Mouse (Mus musculus): ENCODE data around the gene Mpl. TPM values are rescaled to one million over a fixed set of nuclear protein-coding genes. Genes with fewer than 3 reads are reported as not detected.

Mpl gene
- polyA plus RNA-seq, 1 experiment from 2014 or later = not detected

- Histone ChIP-seq H3K4me1 (ENCODE audit: control insufficient read depth, insufficient read depth, low read length) (no peaks in the 10 kb centered on the region), H3K9me3 (replicated peaks; ENCODE audit: control insufficient read depth, low read length, poor library complexity, severe bottlenecking) (no peaks in the 10 kb centered on the region), H3K4me3 (ENCODE audit: low read depth, low read length) (no peak overlapping the region), H3K27ac (ENCODE audit: low read length) (no peak overlapping the region), H3K27me3 (ENCODE audit: control insufficient read depth, insufficient read depth, low read depth, low read length) (no peaks in the 10 kb centered on the region), H3K4me2 (ENCODE audit: low read length) (no peak overlapping the region), H3K9ac (ENCODE audit: low read depth, low read length) (no peak overlapping the region), H3K36me3 (ENCODE audit: control insufficient read depth, insufficient read depth, low read length) (peaks cover 36% of the 10 kb centered on the region)
- no peak for ATAC-seq
- WGBS = 94% methylated on average over 5 of the region's 5 CpGs
Observed at GRCm38 (mm10) chr4:118416329-118416728, 41.0 kb downstream of the Mpl start.

GRCm38 (mm10) chr4:118415779-118416178, 41.5 kb downstream of the Mpl start:
- H3K4me3 ChIP-seq (ENCODE audit: low read depth, low read length) = no peak overlapping the region
- H3K27me3 ChIP-seq (ENCODE audit: control insufficient read depth, insufficient read depth, low read depth, low read length) = no peaks in the 10 kb centered on the region
- no peak overlapping the region for H3K9ac ChIP-seq (ENCODE audit: low read depth, low read length)
- H3K9me3 ChIP-seq (replicated peaks; ENCODE audit: control insufficient read depth, low read length, poor library complexity, severe bottlenecking) = no peaks in the 10 kb centered on the region
- peaks cover 36% of the 10 kb centered on the region for H3K36me3 ChIP-seq (ENCODE audit: control insufficient read depth, insufficient read depth, low read length)
- no peak for ATAC-seq
- WGBS = 97% methylated on average over 2 of the region's 2 CpGs
- no peak overlapping the region for H3K4me2 ChIP-seq (ENCODE audit: low read length)
- no peaks in the 10 kb centered on the region for H3K4me1 ChIP-seq (ENCODE audit: control insufficient read depth, insufficient read depth, low read length)
- no peak overlapping the region for H3K27ac ChIP-seq (ENCODE audit: low read length)

- no peaks in the 10 kb centered on the region for H3K9me3 ChIP-seq (replicated peaks; ENCODE audit: control insufficient read depth, low read length, poor library complexity, severe bottlenecking)
- ATAC-seq = no peak
- no peak overlapping the region for H3K4me2 ChIP-seq (ENCODE audit: low read length)
- peaks cover 10% of the 10 kb centered on the region for H3K4me1 ChIP-seq (ENCODE audit: control insufficient read depth, insufficient read depth, low read length)
- H3K4me3 ChIP-seq (ENCODE audit: low read depth, low read length) = no peak overlapping the region
- H3K9ac ChIP-seq (ENCODE audit: low read depth, low read length) = no peak overlapping the region
- 96% methylated on average over 5 of the region's 5 CpGs for WGBS
- no peaks in the 10 kb centered on the region for H3K27me3 ChIP-seq (ENCODE audit: control insufficient read depth, insufficient read depth, low read depth, low read length)
- H3K27ac ChIP-seq (ENCODE audit: low read length) = no peak overlapping the region
- H3K36me3 ChIP-seq (ENCODE audit: control insufficient read depth, insufficient read depth, low read length) = peaks cover 32% of the 10 kb centered on the region
Observed at GRCm38 (mm10) chr4:118413553-118413952, 43.8 kb downstream of the Mpl start.

GRCm38 (mm10) chr4:118410871-118411270, 46.4 kb downstream of the Mpl start:
- WGBS = 97% methylated on average over 5 of the region's 5 CpGs
- Histone ChIP-seq H3K36me3 (ENCODE audit: control insufficient read depth, insufficient read depth, low read length) (peaks cover 23% of the 10 kb centered on the region), H3K27ac (ENCODE audit: low read length) (no peak overlapping the region), H3K4me1 (ENCODE audit: control insufficient read depth, insufficient read depth, low read length) (peaks cover 18% of the 10 kb centered on the region), H3K27me3 (ENCODE audit: control insufficient read depth, insufficient read depth, low read depth, low read length) (no peaks in the 10 kb centered on the region), H3K4me3 (ENCODE audit: low read depth, low read length) (no peak overlapping the region), H3K4me2 (ENCODE audit: low read length) (no peak overlapping the region), H3K9me3 (replicated peaks; ENCODE audit: control insufficient read depth, low read length, poor library complexity, severe bottlenecking) (no peaks in the 10 kb centered on the region), H3K9ac (ENCODE audit: low read depth, low read length) (no peak overlapping the region)
- no peak for ATAC-seq

GRCm38 (mm10) chr4:118409142-118409900, 48.0 kb downstream of the Mpl start, which contains the start of the genes Szt2 and Med8:
TSS of gene Szt2 (minus strand) at chr4:118409273.
TSS of gene Med8 (plus strand) at chr4:118409337.
- peak within 1 kb of the TSS; percentile 88 for H3K9ac ChIP-seq (ENCODE audit: low read depth, low read length)
- peaks cover 18% of the 10 kb centered on the region for H3K4me1 ChIP-seq (ENCODE audit: control insufficient read depth, insufficient read depth, low read length)
- H3K9me3 ChIP-seq (replicated peaks; ENCODE audit: control insufficient read depth, low read length, poor library complexity, severe bottlenecking) = no peaks in the 10 kb centered on the region
- no peaks in the 10 kb centered on the region for H3K27me3 ChIP-seq (ENCODE audit: control insufficient read depth, insufficient read depth, low read depth, low read length)
- H3K4me3 ChIP-seq (ENCODE audit: low read depth, low read length) = peak within 1 kb of the TSS; percentile 96
- WGBS = under 1% methylated on average over 45 of the region's 53 CpGs
- peak; percentile 95 for ATAC-seq
- peak within 1 kb of the TSS; percentile 70 for H3K27ac ChIP-seq (ENCODE audit: low read length)
- H3K36me3 ChIP-seq (ENCODE audit: control insufficient read depth, insufficient read depth, low read length) = peaks cover 17% of the 10 kb centered on the region
- peak within 1 kb of the TSS; percentile 86 for H3K4me2 ChIP-seq (ENCODE audit: low read length)

GRCm38 (mm10) chr4:118402701-118403100, 54.6 kb downstream of the Mpl start:
- Histone ChIP-seq H3K27me3 (ENCODE audit: control insufficient read depth, insufficient read depth, low read depth, low read length) (no peaks in the 10 kb centered on the region), H3K4me1 (ENCODE audit: control insufficient read depth, insufficient read depth, low read length) (peaks cover under 1% of the 10 kb centered on the region; the same call in 1 of the 2 replicates), H3K36me3 (ENCODE audit: control insufficient read depth, insufficient read depth, low read length) (peaks cover 44% of the 10 kb centered on the region), H3K4me3 (ENCODE audit: low read depth, low read length) (no peak overlapping the region), H3K4me2 (ENCODE audit: low read length) (no peak overlapping the region), H3K9ac (ENCODE audit: low read depth, low read length) (no peak overlapping the region), H3K9me3 (replicated peaks; ENCODE audit: control insufficient read depth, low read length, poor library complexity, severe bottlenecking) (no peaks in the 10 kb centered on the region), H3K27ac (ENCODE audit: low read length) (no peak overlapping the region)
- ATAC-seq = no peak
- WGBS = 91% methylated on average over 12 of the region's 12 CpGs

GRCm38 (mm10) chr4:118401918-118402317, 55.4 kb downstream of the Mpl start:
- no peaks in the 10 kb centered on the region for H3K27me3 ChIP-seq (ENCODE audit: control insufficient read depth, insufficient read depth, low read depth, low read length)
- ATAC-seq = no peak
- peaks cover 47% of the 10 kb centered on the region for H3K36me3 ChIP-seq (ENCODE audit: control insufficient read depth, insufficient read depth, low read length)
- no peak overlapping the region for H3K4me3 ChIP-seq (ENCODE audit: low read depth, low read length)
- 97% methylated on average over 5 of the region's 5 CpGs for WGBS
- H3K9me3 ChIP-seq (replicated peaks; ENCODE audit: control insufficient read depth, low read length, poor library complexity, severe bottlenecking) = no peaks in the 10 kb centered on the region
- no peak overlapping the region for H3K4me2 ChIP-seq (ENCODE audit: low read length)
- no peak overlapping the region for H3K9ac ChIP-seq (ENCODE audit: low read depth, low read length)
- H3K27ac ChIP-seq (ENCODE audit: low read length) = no peak overlapping the region
- H3K4me1 ChIP-seq (ENCODE audit: control insufficient read depth, insufficient read depth, low read length) = no peaks in the 10 kb centered on the region

GRCm38 (mm10) chr4:118401421-118401820, 55.9 kb downstream of the Mpl start:
- Histone ChIP-seq H3K27me3 (ENCODE audit: control insufficient read depth, insufficient read depth, low read depth, low read length) (no peaks in the 10 kb centered on the region), H3K4me3 (ENCODE audit: low read depth, low read length) (no peak overlapping the region), H3K9ac (ENCODE audit: low read depth, low read length) (no peak overlapping the region), H3K4me1 (ENCODE audit: control insufficient read depth, insufficient read depth, low read length) (no peaks in the 10 kb centered on the region), H3K27ac (ENCODE audit: low read length) (no peak overlapping the region), H3K4me2 (ENCODE audit: low read length) (no peak overlapping the region), H3K36me3 (ENCODE audit: control insufficient read depth, insufficient read depth, low read length) (peaks cover 52% of the 10 kb centered on the region), H3K9me3 (replicated peaks; ENCODE audit: control insufficient read depth, low read length, poor library complexity, severe bottlenecking) (no peaks in the 10 kb centered on the region)
- 99% methylated on average over 3 of the region's 3 CpGs for WGBS
- no peak for ATAC-seq

- H3K9me3 ChIP-seq (replicated peaks; ENCODE audit: control insufficient read depth, low read length, poor library complexity, severe bottlenecking) = no peaks in the 10 kb centered on the region
- H3K27ac ChIP-seq (ENCODE audit: low read length) = no peak overlapping the region
- no peak overlapping the region for H3K4me3 ChIP-seq (ENCODE audit: low read depth, low read length)
- H3K27me3 ChIP-seq (ENCODE audit: control insufficient read depth, insufficient read depth, low read depth, low read length) = no peaks in the 10 kb centered on the region
- no peak overlapping the region for H3K9ac ChIP-seq (ENCODE audit: low read depth, low read length)
- 95% methylated on average over 6 of the region's 6 CpGs for WGBS
- H3K36me3 ChIP-seq (ENCODE audit: control insufficient read depth, insufficient read depth, low read length) = peaks cover 65% of the 10 kb centered on the region
- H3K4me2 ChIP-seq (ENCODE audit: low read length) = no peak overlapping the region
- no peaks in the 10 kb centered on the region for H3K4me1 ChIP-seq (ENCODE audit: control insufficient read depth, insufficient read depth, low read length)
- ATAC-seq = no peak
Observed at GRCm38 (mm10) chr4:118398400-118398799, 58.9 kb downstream of the Mpl start.
